Mouse (Mus musculus): ENCODE data around the gene Thoc5.

DNA sequence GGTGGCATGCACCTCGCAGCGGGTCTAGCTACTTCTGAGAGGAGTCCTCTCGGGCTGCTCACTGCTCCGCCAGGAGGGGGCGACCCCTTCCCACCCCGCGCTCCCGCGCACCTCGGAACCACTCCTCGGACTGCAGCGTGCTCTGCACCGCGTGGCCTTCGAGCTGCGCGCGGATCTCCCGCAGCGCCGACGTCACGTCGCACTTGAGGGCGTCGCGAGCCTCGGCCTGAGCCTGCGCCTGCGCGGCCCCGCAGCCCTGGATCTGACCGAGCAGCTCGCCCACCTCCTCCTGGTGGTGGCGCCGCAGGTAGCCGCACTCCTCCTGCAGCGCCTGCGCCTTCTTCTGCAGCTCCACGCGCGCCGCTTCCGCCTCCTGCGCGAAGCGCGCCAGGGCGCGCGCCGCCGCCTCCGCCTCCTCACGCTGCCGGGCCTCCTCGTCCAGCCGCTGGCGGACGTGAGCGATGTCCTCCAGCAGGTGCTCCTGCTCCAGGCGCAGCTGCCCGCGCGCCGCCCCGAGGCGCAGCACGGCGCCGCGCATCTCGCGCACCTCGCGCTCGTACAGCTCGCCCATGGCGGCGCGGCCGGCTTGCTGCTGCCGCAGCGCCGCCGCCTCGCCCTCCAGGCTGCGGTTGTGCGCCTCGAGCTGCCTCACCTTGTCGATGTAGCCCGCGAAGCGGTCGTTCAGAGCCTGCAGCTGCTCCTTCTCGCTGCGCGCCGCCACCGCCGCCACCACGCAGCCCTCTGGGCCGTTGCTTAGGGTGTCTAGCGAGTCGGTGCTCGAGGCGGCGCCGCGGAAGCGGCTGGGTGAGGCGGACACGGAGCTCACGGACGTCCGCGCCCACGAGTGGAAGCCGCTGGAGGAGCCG lies 52.1 kb downstream of the Thoc5 start:
- TF ChIP-seq POLR2A (IDR thresholded peaks at IDR 0.05; ENCODE audit: extremely low read depth, insufficient read depth, low read length) (no peak), CTCF (IDR thresholded peaks at IDR 0.05; ENCODE audit: low read depth, low read length) (0 out of 2 replicates have a peak, but pooled peaks have one; percentile 1)
